Mouse (Mus musculus) intestine, postnatal 0 days (tissue): Measurements from ENCODE around the gene Trim44. TPM values are rescaled to one million over a fixed set of nuclear protein-coding genes. Genes with fewer than 3 reads are reported as not detected.

ENCODE experiments used
- ATAC-seq: fragments of 200-750 bp; cut with Nextera tagmentation; 2 replicates; pipeline ENCODE4 v1.8.0; 2017; ENCODE audit warnings: mild to moderate bottlenecking, moderate TSS enrichment, moderate library complexity
- H3K27ac ChIP-seq: fragments of 300-500 bp; sonication (generic); 2 replicates; pipeline ENCODE4 v1.5.1; 2014; ENCODE audit warnings: mild to moderate bottlenecking, low read depth, low read length, moderate library complexity
- H3K27me3 ChIP-seq: fragments of 300-500 bp; sonication (generic); replicated peaks from 2 replicates; pipeline ENCODE4 v1.6.1; 2014; ENCODE audit warnings: low read length, mixed read lengths; ENCODE audit not compliant: control insufficient read depth, insufficient read depth
- H3K36me3 ChIP-seq: fragments of 300-500 bp; sonication (generic); 2 replicates; pipeline ENCODE4 v1.6.1; 2014; ENCODE audit warnings: mild to moderate bottlenecking, moderate library complexity; ENCODE audit not compliant: control insufficient read depth, insufficient read depth
- H3K4me1 ChIP-seq: fragments of 300-500 bp; sonication (generic); replicated peaks from 2 replicates; pipeline ENCODE4 v1.6.1; 2014; ENCODE audit warnings: antibody characterized with exemption, low read length, mixed read lengths; ENCODE audit not compliant: control insufficient read depth, insufficient read depth
- H3K4me2 ChIP-seq: fragments of 300-500 bp; sonication (generic); replicated peaks from 2 replicates; pipeline ENCODE4 v1.6.1; 2014; ENCODE audit warnings: low read depth, mild to moderate bottlenecking, moderate library complexity
- H3K4me3 ChIP-seq: fragments of 300-500 bp; sonication (generic); 2 replicates; pipeline ENCODE4 v1.5.1; 2014; ENCODE audit warnings: low read depth, low read length
- H3K9ac ChIP-seq: fragments of 300-500 bp; sonication (generic); 2 replicates; pipeline ENCODE4 v1.6.1; 2014; ENCODE audit warnings: mild to moderate bottlenecking, low read depth, low read length
- H3K9me3 ChIP-seq: fragments of 300-500 bp; sonication (generic); 2 replicates; pipeline ENCODE4 v1.6.1; 2016; ENCODE audit warnings: mixed run types; ENCODE audit not compliant: control insufficient read depth
- CTCF ChIP-seq: sonication (generic); IDR thresholded peaks from 2 replicates; pipeline ENCODE4 v1.5.1; 2016; ENCODE audit warnings: low read depth, mild to moderate bottlenecking, control low read depth, antibody characterized with exemption, moderate library complexity
- WGBS: fragments of 180-500 bp; shearing (Covaris S2); extraction: QIAGEN DNeasy Blood & Tissue Kit; methylation state at CpG from one replicate; pipeline ENCODE4 v1.1.7; 2014; 5-methylcytosine and 5-hydroxymethylcytosine counted together
- polyA plus RNA-seq: library from polyadenylated mRNA; unstranded; fragments of >200 nt; fragmentation: Nextera tagmentation; extraction: Ambion mirVana; gene quantifications from 2 replicates; pipeline ENCODE4 v1.2.1, GENCODE M21; 2015

Gene Trim44
- polyA plus RNA-seq, 1 experiment from 2014 or later: 12.3 TPM

DNA sequence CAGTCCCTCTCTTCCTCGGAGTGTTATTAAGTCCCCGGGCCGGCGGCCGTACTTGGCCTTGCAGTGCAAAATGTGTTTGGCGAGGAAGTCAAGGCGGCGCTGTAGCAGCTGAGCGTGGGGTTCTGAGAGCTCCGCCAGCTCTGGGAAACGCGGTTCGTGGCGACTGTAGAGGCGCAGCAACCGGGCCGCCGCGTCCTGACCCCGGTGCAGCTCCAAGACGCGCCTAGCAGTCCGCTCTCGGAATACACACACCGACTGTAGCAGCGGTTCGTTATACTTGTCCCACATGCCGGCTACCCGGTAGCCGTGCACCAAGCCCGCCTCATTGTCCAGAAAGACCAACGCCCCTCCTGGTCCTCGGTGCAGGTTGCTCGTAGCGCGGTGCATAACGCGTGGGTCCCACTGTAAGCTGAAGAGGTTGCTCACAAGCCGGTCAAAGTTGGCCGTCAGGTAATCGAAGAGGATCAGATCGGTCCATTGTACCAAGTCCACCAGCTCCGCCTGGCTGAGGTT, 42.7 kb upstream of the Trim44 start:
- under 1% methylated on average over 43 of the region's 43 CpGs for WGBS

DNA sequence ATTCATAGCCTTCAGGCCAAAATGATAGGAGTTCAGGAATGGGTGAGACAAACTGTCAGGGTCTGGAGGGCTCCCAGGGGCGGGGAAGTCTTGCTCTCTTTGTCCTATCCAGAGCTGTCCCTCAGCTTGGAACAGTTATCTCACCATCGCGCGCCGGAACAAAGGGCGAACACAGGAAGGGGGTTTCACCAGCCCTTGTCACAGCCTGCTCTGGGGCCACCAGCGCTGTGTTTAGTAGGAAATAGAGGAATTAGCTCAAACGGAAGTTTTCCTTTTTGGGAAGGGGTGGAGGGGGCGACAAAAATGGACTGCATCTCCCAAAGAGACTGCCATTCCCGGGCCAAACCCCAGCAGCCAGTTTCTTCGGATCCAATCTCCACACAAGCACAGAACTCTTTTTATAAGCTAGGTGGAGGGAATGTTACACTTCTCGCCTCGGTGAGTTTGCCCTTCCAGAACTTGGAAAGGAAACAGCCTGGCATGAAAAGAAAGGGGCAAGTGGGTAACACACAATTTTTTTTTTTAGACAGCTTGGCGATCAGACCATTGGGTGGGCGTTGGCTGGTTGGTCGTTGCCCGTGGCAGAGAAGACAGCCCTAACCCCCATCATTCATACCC, 42.1 kb upstream of the Trim44 start:
- Histone ChIP-seq H3K4me1 (peaks cover 4% of the 10 kb centered on the region; the same call in 1 of the 2 replicates), H3K4me2 (peak overlapping the region; percentile 97), H3K4me3 (peak overlapping the region; percentile 66), H3K27ac (no peak overlapping the region), H3K27me3 (peaks cover 24% of the 10 kb centered on the region), H3K36me3 (no peaks in the 10 kb centered on the region), H3K9ac (no peak overlapping the region), H3K9me3 (no peaks in the 10 kb centered on the region)
- TF ChIP-seq CTCF: no peak
- WGBS: 10% methylated on average over 17 of the region's 17 CpGs
- ATAC-seq: no peak

More for the DNA sequence above, 42.7 kb upstream of the Trim44 start:
- H3K27ac ChIP-seq: no peak overlapping the region
- H3K9ac ChIP-seq: 0 out of 2 replicates have a peak overlapping the region, but pooled peaks have one; percentile 54
- H3K27me3 ChIP-seq: peaks cover 24% of the 10 kb centered on the region
- H3K4me3 ChIP-seq: peak overlapping the region; percentile 66
- H3K4me1 ChIP-seq: peaks cover 4% of the 10 kb centered on the region; the same call in 1 of the 2 replicates
- TF ChIP-seq CTCF: peak; percentile 42
- H3K9me3 ChIP-seq: no peaks in the 10 kb centered on the region
- no peak for ATAC-seq
- H3K36me3 ChIP-seq: no peaks in the 10 kb centered on the region
- peak overlapping the region; percentile 97 for H3K4me2 ChIP-seq

DNA sequence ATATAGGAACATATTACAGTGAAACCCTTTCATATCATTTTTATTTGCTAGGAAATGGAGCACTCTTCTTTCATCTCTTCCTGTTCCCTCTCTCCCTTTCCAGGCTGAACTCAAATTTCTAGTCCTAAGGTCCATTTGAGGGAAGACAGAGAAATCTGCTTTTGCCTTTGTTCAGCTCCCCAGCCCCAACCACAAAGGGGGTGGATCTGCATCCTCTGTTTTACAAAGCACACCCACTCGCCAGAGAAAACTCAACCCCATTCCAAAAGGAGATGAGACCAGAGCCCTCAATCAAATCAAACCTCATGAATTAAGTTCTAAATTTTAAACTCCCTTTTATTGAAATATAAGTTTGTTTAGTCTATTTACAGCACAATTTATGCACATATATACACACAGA, 41.4 kb upstream of the Trim44 start:
- 70% methylated on average over 1 of the region's 1 CpGs for WGBS
- ATAC-seq: no peak
- Histone ChIP-seq H3K36me3 (no peaks in the 10 kb centered on the region), H3K27ac (no peak overlapping the region), H3K4me1 (peaks cover 4% of the 10 kb centered on the region; the same call in 1 of the 2 replicates), H3K27me3 (peaks cover 24% of the 10 kb centered on the region), H3K4me2 (no peak overlapping the region), H3K9ac (no peak overlapping the region), H3K9me3 (no peaks in the 10 kb centered on the region), H3K4me3 (no peak overlapping the region)
- TF ChIP-seq CTCF: no peak

DNA sequence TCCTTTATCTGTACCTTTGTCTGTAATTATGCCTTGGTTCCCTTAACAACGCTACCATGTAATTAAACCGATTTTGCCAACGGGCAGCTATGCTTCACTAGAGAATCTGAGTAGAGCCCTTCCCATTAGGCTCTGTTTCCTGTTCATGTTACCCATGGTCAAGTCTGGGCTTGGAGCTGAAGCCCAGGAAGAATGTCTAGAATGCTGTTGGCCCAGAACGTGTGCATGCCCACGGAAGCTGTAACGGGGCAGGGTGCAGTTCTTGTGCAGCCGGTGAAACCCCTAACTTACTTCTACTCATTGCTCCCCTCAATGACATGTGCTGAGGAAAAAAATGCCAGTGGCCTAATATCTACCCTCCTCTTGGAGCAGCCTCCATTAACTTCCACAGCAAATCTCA, 40.2 kb upstream of the Trim44 start:
- WGBS: 80% methylated on average over 7 of the region's 7 CpGs
- Histone ChIP-seq H3K27me3 (peaks cover 24% of the 10 kb centered on the region), H3K4me1 (peaks cover 4% of the 10 kb centered on the region; the same call in 1 of the 2 replicates), H3K4me2 (no peak overlapping the region), H3K9ac (no peak overlapping the region), H3K4me3 (no peak overlapping the region), H3K9me3 (no peaks in the 10 kb centered on the region), H3K36me3 (no peaks in the 10 kb centered on the region), H3K27ac (no peak overlapping the region)
- ATAC-seq: no peak
- no peak for TF ChIP-seq CTCF

DNA sequence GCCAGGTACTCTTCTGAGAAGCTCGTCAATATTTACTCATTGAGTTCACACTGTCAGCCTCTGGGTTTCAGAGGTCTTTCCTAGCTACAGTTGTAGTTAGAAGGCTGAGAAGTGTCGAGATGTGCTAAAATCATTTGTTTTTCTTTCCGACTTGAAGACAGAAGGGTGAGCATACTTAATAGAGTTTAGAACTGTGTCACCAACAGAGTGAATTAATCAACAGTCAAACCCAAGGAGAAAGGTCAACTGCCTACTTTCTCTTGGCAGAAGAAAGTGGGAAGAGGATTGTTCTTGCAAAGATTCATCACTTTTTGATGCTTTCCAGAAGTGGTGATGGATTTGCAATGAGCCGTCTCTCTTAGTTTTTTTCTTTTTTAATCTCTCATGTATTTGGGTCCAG, 39.2 kb upstream of the Trim44 start:
- no peaks in the 10 kb centered on the region for H3K9me3 ChIP-seq
- no peak for ATAC-seq
- no peak overlapping the region for H3K4me3 ChIP-seq
- peaks cover 24% of the 10 kb centered on the region for H3K27me3 ChIP-seq
- no peak overlapping the region for H3K4me2 ChIP-seq
- H3K36me3 ChIP-seq: no peaks in the 10 kb centered on the region
- WGBS: 53% methylated on average over 4 of the region's 4 CpGs
- no peak overlapping the region for H3K27ac ChIP-seq
- no peak overlapping the region for H3K9ac ChIP-seq
- TF ChIP-seq CTCF: no peak
- H3K4me1 ChIP-seq: peaks cover 4% of the 10 kb centered on the region; the same call in 1 of the 2 replicates

DNA sequence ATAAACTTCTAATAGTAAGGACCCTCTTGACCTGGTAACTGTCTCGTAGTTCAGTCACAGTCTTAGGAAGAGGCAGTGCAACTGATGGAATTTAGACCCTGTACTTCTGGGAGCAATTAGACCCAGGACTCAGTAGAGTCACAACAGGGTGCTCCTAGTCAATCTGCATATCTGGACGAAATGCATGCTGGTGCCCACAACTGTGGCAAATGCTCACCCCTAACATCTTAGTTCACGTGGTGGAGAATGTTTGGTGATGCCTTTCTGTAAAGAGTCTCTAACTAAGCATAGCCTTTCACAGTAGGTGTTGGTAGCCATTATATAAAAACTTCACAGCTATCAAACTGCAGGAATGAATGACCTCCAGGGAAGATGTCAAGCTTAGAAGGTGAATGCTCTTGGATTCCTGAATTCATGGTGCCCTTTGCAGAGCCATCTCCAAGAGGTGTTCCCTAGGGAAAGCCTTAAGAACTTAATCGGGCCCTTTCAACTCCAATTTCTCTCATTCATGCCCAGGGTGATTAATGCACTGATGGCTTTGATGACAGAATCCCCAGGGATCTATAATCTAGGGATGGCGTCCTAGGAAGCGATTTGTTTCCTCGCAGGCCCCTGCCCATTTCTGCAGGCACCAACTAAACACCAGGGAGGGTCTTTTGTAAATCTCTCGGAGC, 29.9 kb upstream of the Trim44 start:
- Histone ChIP-seq H3K27me3 (no peaks in the 10 kb centered on the region), H3K36me3 (no peaks in the 10 kb centered on the region), H3K27ac (no peak overlapping the region), H3K4me3 (no peak overlapping the region), H3K4me1 (no peaks in the 10 kb centered on the region), H3K9me3 (no peaks in the 10 kb centered on the region), H3K9ac (no peak overlapping the region), H3K4me2 (no peak overlapping the region)
- no peak for ATAC-seq
- TF ChIP-seq CTCF: no peak
- WGBS: 67% methylated on average over 8 of the region's 8 CpGs
